Mouse (Mus musculus) MEL (cell line): ENCODE data around the gene Cd151. TPM values are rescaled to one million over a fixed set of nuclear protein-coding genes. Genes with fewer than 3 reads are reported as not detected.

Experiments used
- DNase-seq: peaks from one replicate; pipeline ENCODE4 v3.0.0; 2011; ENCODE audit warnings: low read depth, low spot score
- H3K27ac ChIP-seq: 2 replicates; pipeline ENCODE4 v1.5.1; 2012; ENCODE audit warnings: low read depth, mild to moderate bottlenecking, control low read depth, low read length, moderate library complexity; ENCODE audit not compliant: control insufficient read depth
- H3K27me3 ChIP-seq, 2 experiments: fragments of 150-350 bp in 1 of 2; sonication (generic) in 1 of 2; 2 replicates each; pipeline ENCODE4 v1.6.1; 2012; ENCODE audit warnings: low read length in 2 of 2, mild to moderate bottlenecking in 2 of 2, improper control_type of control experiment in 1 of 2, moderate library complexity in 1 of 2; ENCODE audit not compliant: insufficient read depth in 2 of 2, control insufficient read depth in 1 of 2
- H3K36me3 ChIP-seq, 2 experiments: 2 replicates each; pipeline ENCODE4 v1.6.1; 2012 to 2014; ENCODE audit warnings: low read length in 2 of 2, improper control_type of control experiment in 1 of 2, inconsistent platforms in 1 of 2, mild to moderate bottlenecking in 1 of 2; ENCODE audit not compliant: insufficient read depth in 2 of 2, control insufficient read depth in 1 of 2
- H3K4me1 ChIP-seq, 2 experiments: fragments of 150-350 bp in 1 of 2; sonication (generic) in 1 of 2; 2 replicates each; pipeline ENCODE4 v1.6.1; 2012; ENCODE audit warnings: low read length in 2 of 2, improper control_type of control experiment in 1 of 2, mild to moderate bottlenecking in 1 of 2; ENCODE audit not compliant: insufficient read depth in 2 of 2, control insufficient read depth in 1 of 2
- H3K4me3 ChIP-seq, 2 experiments: fragments of 150-350 bp in 1 of 2; sonication (generic) in 1 of 2; 2 replicates each; pipeline ENCODE4 v1.5.1; 2012; ENCODE audit warnings: low read depth in 2 of 2, low read length in 2 of 2, mild to moderate bottlenecking in 2 of 2, moderate library complexity in 2 of 2, control low read depth in 1 of 2, improper control_type of control experiment in 1 of 2; ENCODE audit not compliant: control insufficient read depth in 1 of 2, insufficient read depth in 1 of 2
- H3K79me2 ChIP-seq: 2 replicates; pipeline ENCODE4 v1.6.1; 2012; ENCODE audit warnings: mild to moderate bottlenecking, low read length, moderate library complexity; ENCODE audit not compliant: control insufficient read depth, poor library complexity, insufficient read depth
- H3K9ac ChIP-seq: 2 replicates; pipeline ENCODE4 v1.6.1; 2012; ENCODE audit warnings: low read depth, mild to moderate bottlenecking, control low read depth, low read length, moderate library complexity; ENCODE audit not compliant: control insufficient read depth, poor library complexity, severe bottlenecking
- H3K9me3 ChIP-seq: fragments of 150-350 bp; sonication (generic); replicated peaks from 2 replicates; pipeline ENCODE4 v1.6.1; 2012; ENCODE audit warnings: mild to moderate bottlenecking, low read length, improper control_type of control experiment, moderate library complexity; ENCODE audit not compliant: insufficient read depth
- CTCF ChIP-seq, 3 experiments: IDR thresholded peaks in 2 of 3; conservative IDR thresholded peaks in 1 of 3; 2 replicates each; pipeline ENCODE4 v1.5.1; 2011 to 2012; ENCODE audit warnings: low read length in 3 of 3, low read depth in 2 of 3, mild to moderate bottlenecking in 2 of 3, improper control_type of control experiment in 1 of 3, inconsistent platforms in 1 of 3, mixed read lengths in 1 of 3, moderate library complexity in 1 of 3; ENCODE audit not compliant: control insufficient read depth in 1 of 3, insufficient read depth in 1 of 3, poor library complexity in 1 of 3, severe bottlenecking in 1 of 3
- E2F4 ChIP-seq: IDR thresholded peaks from 2 replicates; pipeline ENCODE4 v1.6.1; 2011; ENCODE audit warnings: low read depth, low read length, improper control_type of control experiment, borderline replicate concordance
- ELF1 ChIP-seq: IDR thresholded peaks from 2 replicates; pipeline ENCODE4 v1.6.1; 2014; ENCODE audit warnings: low read depth, mild to moderate bottlenecking, inconsistent platforms, low read length, improper control_type of control experiment, moderate library complexity
- EP300 ChIP-seq, 2 experiments: IDR thresholded peaks; 2 replicates each; pipeline ENCODE4 v1.6.1; 2011; ENCODE audit warnings: improper control_type of control experiment in 2 of 2, low read length in 2 of 2, low read depth in 1 of 2, mild to moderate bottlenecking in 1 of 2
- HCFC1 ChIP-seq: IDR thresholded peaks from 2 replicates; pipeline ENCODE4 v1.6.1; 2012; ENCODE audit warnings: low read depth, mild to moderate bottlenecking, inconsistent platforms, low read length, improper control_type of control experiment, moderate library complexity
- MEF2A ChIP-seq: IDR thresholded peaks from 2 replicates; pipeline ENCODE4 v1.6.1; 2014; ENCODE audit warnings: low read depth, mild to moderate bottlenecking, inconsistent platforms, low read length, improper control_type of control experiment; ENCODE audit not compliant: poor library complexity, insufficient replicate concordance, severe bottlenecking; ENCODE audit errors: extremely low read depth
- MYB ChIP-seq: IDR thresholded peaks from 2 replicates; pipeline ENCODE4 v1.6.1; 2011; ENCODE audit warnings: mild to moderate bottlenecking, low read depth, low read length, improper control_type of control experiment
- NRF1 ChIP-seq: IDR thresholded peaks from 2 replicates; pipeline ENCODE4 v1.6.1; 2014; ENCODE audit warnings: low read depth, mild to moderate bottlenecking, inconsistent platforms, low read length, improper control_type of control experiment, moderate library complexity; ENCODE audit not compliant: poor library complexity, insufficient read depth, severe bottlenecking
- POLR2AphosphoS5 ChIP-seq: IDR thresholded peaks from 2 replicates; pipeline ENCODE4 v1.6.1; 2012; ENCODE audit warnings: low read depth, borderline replicate concordance, mild to moderate bottlenecking, inconsistent platforms, low read length, moderate library complexity, mixed read lengths
- RCOR1 ChIP-seq: IDR thresholded peaks from 2 replicates; pipeline ENCODE4 v1.6.1; 2012; ENCODE audit warnings: low read depth, mild to moderate bottlenecking, inconsistent platforms, low read length, improper control_type of control experiment
- SIN3A ChIP-seq: IDR thresholded peaks from 2 replicates; pipeline ENCODE4 v1.6.1; 2012; ENCODE audit warnings: low read length, improper control_type of control experiment, inconsistent platforms
- TBP ChIP-seq: IDR thresholded peaks from 2 replicates; pipeline ENCODE4 v1.8.0; 2011; ENCODE audit warnings: low read depth, low read length, improper control_type of control experiment
- UBTF ChIP-seq: IDR thresholded peaks from 2 replicates; pipeline ENCODE4 v1.6.1; 2012; ENCODE audit warnings: low read depth, mild to moderate bottlenecking, inconsistent platforms, low read length, improper control_type of control experiment, moderate library complexity, borderline replicate concordance; ENCODE audit not compliant: insufficient read depth
- USF1 ChIP-seq: IDR thresholded peaks from 2 replicates; pipeline ENCODE4 v1.6.1; 2014; ENCODE audit warnings: low read depth, mild to moderate bottlenecking, inconsistent platforms, low read length, improper control_type of control experiment, moderate library complexity
- USF2 ChIP-seq, 2 experiments: IDR thresholded peaks; 2 replicates each; pipeline ENCODE4 v1.6.1; 2011 to 2012; ENCODE audit warnings: improper control_type of control experiment in 2 of 2, low read length in 2 of 2, borderline replicate concordance in 1 of 2, inconsistent platforms in 1 of 2, low read depth in 1 of 2, mild to moderate bottlenecking in 1 of 2; ENCODE audit not compliant: insufficient read depth in 1 of 2
- ZKSCAN1 ChIP-seq: IDR thresholded peaks from 2 replicates; pipeline ENCODE4 v1.6.1; 2012; ENCODE audit warnings: low read depth, mild to moderate bottlenecking, inconsistent platforms, low read length, improper control_type of control experiment, moderate library complexity
- ZNF384 ChIP-seq: IDR thresholded peaks from 2 replicates; pipeline ENCODE4 v1.6.1; 2012; ENCODE audit warnings: low read depth, mild to moderate bottlenecking, inconsistent platforms, low read length, improper control_type of control experiment
- polyA plus RNA-seq, 2 experiments: library from polyadenylated mRNA; stranded (reverse) in 1 of 2; unstranded in 1 of 2; fragments of >175 nt in 1 of 2; fragments of >200 nt in 1 of 2; gene quantifications; 2 replicates each; pipeline versions ENCODE4 v1.2.1 to v1.2.4; 2012; ENCODE audit warnings: low replicate concordance in 2 of 2, low read depth in 1 of 2; ENCODE audit not compliant: insufficient read length in 2 of 2, insufficient read depth in 1 of 2, missing spikeins in 1 of 2
- total RNA-seq: library from RNA; depleted of rRNA; stranded (reverse); fragments of 300-350 nt; gene quantifications from 2 replicates; pipeline ENCODE4 v1.2.3, GENCODE M21; 2012

Cd151 gene
- total and polyA plus RNA-seq, 3 experiments, result 40.6 to 86.6 TPM; not detected in 1

GRCm38 (mm10) chr7:141492738-141493137, 25.5 kb downstream of the Cd151 start:
- Histone ChIP-seq H3K79me2 (no peaks in the 10 kb centered on the region), H3K27ac (no peak overlapping the region), H3K36me3 (no peaks in the 10 kb centered on the region; a peak in 1 of 4 replicates), H3K27me3 (no peaks in the 10 kb centered on the region), H3K9me3 (no peaks in the 10 kb centered on the region), H3K4me1 (no peaks in the 10 kb centered on the region), H3K4me3 (no peak overlapping the region), H3K9ac (no peak overlapping the region)
- TF ChIP-seq SIN3A (no peak), POLR2AphosphoS5 (no peak), ZKSCAN1 (no peak), USF2 (IDR thresholded peaks at IDR 0.05; ENCODE audit: borderline replicate concordance in 1 of 2, insufficient read depth in 1 of 2, low read depth in 1 of 2, low read length in 2 of 2) (no peak), HCFC1 (no peak), ELF1 (no peak), RCOR1 (no peak), MEF2A (no peak), MYB (no peak), E2F4 (no peak), NRF1 (no peak), EP300 (IDR thresholded peaks at IDR 0.05; ENCODE audit: low read depth in 1 of 2, low read length in 2 of 2) (no peak), CTCF (IDR thresholded peaks at IDR 0.05 in 2 of 3, conservative IDR thresholded peaks at IDR 0.05 in 1 of 3; ENCODE audit: control insufficient read depth in 1 of 3, insufficient read depth in 1 of 3, low read depth in 2 of 3, low read length in 3 of 3, poor library complexity in 1 of 3, severe bottlenecking in 1 of 3) (no peak), TBP (no peak)
- no peak for DNase-seq

GRCm38 (mm10) chr7:141493729-141494128, 26.5 kb downstream of the Cd151 start:
- Histone ChIP-seq H3K27me3 (no peaks in the 10 kb centered on the region), H3K36me3 (no peaks in the 10 kb centered on the region; a peak in 1 of 4 replicates), H3K27ac (no peak overlapping the region), H3K4me1 (no peaks in the 10 kb centered on the region), H3K9ac (no peak overlapping the region), H3K79me2 (no peaks in the 10 kb centered on the region), H3K4me3 (no peak overlapping the region), H3K9me3 (no peaks in the 10 kb centered on the region)
- no peak for DNase-seq
- no peak for TF ChIP-seq USF1
- no peak for TF ChIP-seq USF2 (IDR thresholded peaks at IDR 0.05; ENCODE audit: borderline replicate concordance in 1 of 2, insufficient read depth in 1 of 2, low read depth in 1 of 2, low read length in 2 of 2)
- TF ChIP-seq UBTF, result no peak
- no peak for TF ChIP-seq ZNF384
- TF ChIP-seq ZKSCAN1, result no peak
- no peak for TF ChIP-seq POLR2AphosphoS5
